In genomic region chr16:91833558-91833957, GRCm38 (mm10) we compare ENCODE assay signal across 25 mouse cellular contexts.
DNase-seq lines count a peak whose midpoint lies in the region; ATAC-seq and TF ChIP-seq lines count a peak whose summit lies in the region.
"Had no signal": no experiment of that assay in that cellular context is flagged by ENCODE, and none has a peak within 500 bp of the region (broad histone marks: within the 10 kb centered on the region; RNA-seq: fewer than 3 reads in every experiment).

No protein-coding gene starts in this region.

- H3K9ac ChIP-seq in kidney, embryonic 15.5 days = no peak overlapping the region
- no peak overlapping the region for H3K9ac ChIP-seq in kidney, postnatal 0 days (ENCODE audit: low read depth, low read length)
- H3K9ac ChIP-seq in liver, adult 2 months (ENCODE audit: low read depth, low read length) = no peak overlapping the region
- H3K9ac ChIP-seq: embryonic facial prominence, embryonic 13.5 days; embryonic facial prominence, embryonic 15.5 days; forebrain, embryonic 12.5 days had no signal

- H3K4me1 ChIP-seq in kidney, embryonic 15.5 days = peaks cover 29% of the 10 kb centered on the region
- peaks cover 6% of the 10 kb centered on the region; the same call in 1 of the 2 replicates for H3K4me1 ChIP-seq in kidney, postnatal 0 days (replicated peaks; ENCODE audit: insufficient read depth, low read length)
- H3K4me1 ChIP-seq in liver, adult 2 months (ENCODE audit: control insufficient read depth, insufficient read depth, low read length) = peaks cover 36% of the 10 kb centered on the region
- H3K4me1 ChIP-seq in brown adipose tissue, adult 24 weeks (ENCODE audit: control insufficient read depth, insufficient read depth, insufficient read length, low read length) = peaks cover 7% of the 10 kb centered on the region
- H3K4me1 ChIP-seq: embryonic facial prominence, embryonic 15.5 days had no signal

- no peaks in the 10 kb centered on the region for H3K9me3 ChIP-seq in kidney, embryonic 15.5 days (replicated peaks)
- H3K9me3 ChIP-seq in kidney, postnatal 0 days (replicated peaks; ENCODE audit: low read length) = no peaks in the 10 kb centered on the region
- H3K9me3 ChIP-seq: embryonic facial prominence, embryonic 13.5 days; embryonic facial prominence, embryonic 15.5 days; forebrain, embryonic 10.5 days; forebrain, embryonic 12.5 days had no signal

- H3K4me3 ChIP-seq in kidney, embryonic 15.5 days (replicated peaks) = no peak overlapping the region
- H3K4me3 ChIP-seq in kidney, postnatal 0 days (replicated peaks; ENCODE audit: low read depth, low read length) = no peak overlapping the region
- H3K4me3 ChIP-seq in liver, adult 2 months (ENCODE audit: insufficient read depth, low read depth, low read length) = no peak overlapping the region
- no peak overlapping the region for H3K4me3 ChIP-seq in brown adipose tissue, adult 24 weeks (ENCODE audit: insufficient read depth, low read depth, low read length)
- H3K4me3 ChIP-seq: embryonic facial prominence, embryonic 13.5 days; embryonic facial prominence, embryonic 15.5 days; erythroblast, embryonic 14.5 days; forebrain, embryonic 10.5 days; forebrain, embryonic 12.5 days had no signal

- no peak overlapping the region for H3K4me2 ChIP-seq in kidney, embryonic 15.5 days
- no peak overlapping the region for H3K4me2 ChIP-seq in kidney, postnatal 0 days (ENCODE audit: low read length)
- H3K4me2 ChIP-seq: embryonic facial prominence, embryonic 13.5 days; embryonic facial prominence, embryonic 15.5 days; forebrain, embryonic 12.5 days had no signal

- ATAC-seq in kidney, embryonic 15.5 days (replicated peaks; ENCODE audit: low FRiP score) = no peak
- no peak for ATAC-seq in kidney, postnatal 0 days (replicated peaks; ENCODE audit: low FRiP score, low read depth)
- ATAC-seq: forebrain, embryonic 14.5 days; forebrain, embryonic 16.5 days had no signal

- no peak for DNase-seq in kidney, adult 9 months
- peak; percentile 51 for DNase-seq in kidney, postnatal 0 days (ENCODE audit: low spot score)
- no peak for DNase-seq in kidney, postnatal 36 days
- peak; percentile 67 for DNase-seq in liver, adult 2 months (ENCODE audit: extremely low read depth, low read depth, low spot score)
- DNase-seq in liver = no peak
- no peak for DNase-seq in frontal cortex, postnatal 10 days (ENCODE audit: low spot score in 2 of 2)
- DNase-seq: adrenal gland, adult 8-10 months; adrenal gland, postnatal 14 days; adrenal gland, postnatal 36 days; cerebellum, adult 11 months; cerebellum, adult 18-20 months; cerebellum, adult 8-10 months; cerebellum, adult 9-11 months; cerebellum, postnatal 14 days; cerebellum, postnatal 36 days; embryo, embryonic 11 days had no signal

- H3K36me3 ChIP-seq in kidney, embryonic 15.5 days = peaks cover 31% of the 10 kb centered on the region
- 0 out of 2 replicates have a peak, but pooled peaks cover 4% of the 10 kb centered on the region for H3K36me3 ChIP-seq in kidney, postnatal 0 days (ENCODE audit: insufficient read depth, low read length)
- H3K36me3 ChIP-seq in liver, adult 2 months (ENCODE audit: control insufficient read depth, insufficient read depth, low read length) = peaks cover 5% of the 10 kb centered on the region

- peaks cover 7% of the 10 kb centered on the region; the same call in 1 of the 2 replicates for H3K79me2 ChIP-seq in liver, adult 2 months (ENCODE audit: control insufficient read depth, insufficient read depth, low read length)

- TF ChIP-seq POLR2A in liver, adult 2 months (IDR thresholded peaks at IDR 0.05; ENCODE audit: extremely low read depth, insufficient read depth, low read length) = no peak

- 35% methylated on average over 2 of the region's 2 CpGs for WGBS in kidney, embryonic 15.5 days
- 42% methylated on average over 2 of the region's 2 CpGs for WGBS in kidney, postnatal 0 days
- 5% methylated on average over 2 of the region's 2 CpGs for WGBS in liver, adult 2 months

- no peaks in the 10 kb centered on the region for H3K27me3 ChIP-seq in kidney, embryonic 15.5 days
- no peaks in the 10 kb centered on the region for H3K27me3 ChIP-seq in kidney, postnatal 0 days (ENCODE audit: insufficient read depth, low read length)
- H3K27me3 ChIP-seq in liver, adult 2 months (ENCODE audit: control insufficient read depth, insufficient read depth, low read length) = no peaks in the 10 kb centered on the region
- H3K27me3 ChIP-seq: embryonic facial prominence, embryonic 13.5 days; embryonic facial prominence, embryonic 15.5 days; forebrain, embryonic 12.5 days had no signal

- no peak for TF ChIP-seq CTCF in kidney, postnatal 0 days (IDR thresholded peaks at IDR 0.05; ENCODE audit: low read depth)
- no peak for TF ChIP-seq CTCF in liver, adult 2 months (IDR thresholded peaks at IDR 0.05; ENCODE audit: low read depth, low read length)

- H3K27ac ChIP-seq in kidney, embryonic 15.5 days = peak overlapping the region; percentile 23; the same call in 1 of the 2 replicates
- no peak overlapping the region for H3K27ac ChIP-seq in kidney, postnatal 0 days
- H3K27ac ChIP-seq in liver, adult 2 months (replicated peaks; ENCODE audit: insufficient read depth, low read depth, low read length) = peak overlapping the region; percentile 42
- H3K27ac ChIP-seq in brown adipose tissue, adult 24 weeks (replicated peaks; ENCODE audit: low read depth, low read length) = peak overlapping the region; percentile 81
- H3K27ac ChIP-seq: embryonic facial prominence, embryonic 13.5 days; embryonic facial prominence, embryonic 15.5 days; forebrain, embryonic 10.5 days; forebrain, embryonic 12.5 days had no signal

Comparison
In these comparisons a context has a peak if more than half of its experiments do, and no peak if none do; other contexts are left out.
1. DNase-seq: peak in kidney, postnatal 0 days (single experiment) and liver, adult 2 months (single experiment); none in kidney, adult 9 months (single experiment), kidney, postnatal 36 days (0 of 2), liver (single experiment) and frontal cortex, postnatal 10 days (0 of 2).